Mouse (Mus musculus) thymus, adult 2 months (tissue): ENCODE results near the gene Sept9. TPM values are rescaled to one million over a fixed set of nuclear protein-coding genes. Genes with fewer than 3 reads are reported as not detected.

ENCODE experiments used
- DNase-seq: peaks from one replicate; pipeline ENCODE4 v3.0.0; 2021
- H3K27ac ChIP-seq: fragments of 200-500 bp; 2 replicates; pipeline ENCODE4 v1.5.1; 2012; ENCODE audit warnings: low read length, control low read depth; ENCODE audit not compliant: control insufficient read depth, insufficient read depth
- H3K27me3 ChIP-seq: fragments of 200-500 bp; 2 replicates; pipeline ENCODE4 v1.6.1; 2012; ENCODE audit warnings: mild to moderate bottlenecking, low read length, moderate library complexity, mixed read lengths; ENCODE audit not compliant: control insufficient read depth, insufficient read depth
- H3K36me3 ChIP-seq: fragments of 200-500 bp; 2 replicates; pipeline ENCODE4 v1.6.1; 2012; ENCODE audit warnings: mild to moderate bottlenecking, low read length, moderate library complexity; ENCODE audit not compliant: control insufficient read depth, insufficient read depth
- H3K4me1 ChIP-seq: fragments of 200-500 bp; replicated peaks from 2 replicates; pipeline ENCODE4 v1.6.1; 2012; ENCODE audit warnings: low read length; ENCODE audit not compliant: control insufficient read depth, insufficient read depth
- H3K4me3 ChIP-seq: fragments of 200-500 bp; 2 replicates; pipeline ENCODE4 v1.5.1; 2012; ENCODE audit warnings: mild to moderate bottlenecking, low read length, control low read depth, moderate library complexity; ENCODE audit not compliant: control insufficient read depth, insufficient read depth
- CTCF ChIP-seq: fragments of 200-500 bp; IDR thresholded peaks from 2 replicates; pipeline ENCODE4 v1.5.1; 2012; ENCODE audit warnings: mild to moderate bottlenecking, control low read depth, low read length, moderate library complexity, borderline replicate concordance; ENCODE audit not compliant: control insufficient read depth, poor library complexity, insufficient read depth; ENCODE audit errors: extremely low read depth
- POLR2A ChIP-seq: fragments of 200-500 bp; IDR thresholded peaks from 2 replicates; pipeline ENCODE4 v1.6.1; 2012; ENCODE audit warnings: mild to moderate bottlenecking, low read length, control low read depth, moderate library complexity; ENCODE audit not compliant: control insufficient read depth, poor library complexity, insufficient read depth; ENCODE audit errors: extremely low read depth
- WGBS: fragments of 180-500 bp; shearing (Covaris S2); methylation state at CpG from one replicate; pipeline ENCODE4 v1.1.7; 2018; 5-methylcytosine and 5-hydroxymethylcytosine counted together
- polyA plus RNA-seq: library from polyadenylated mRNA; depleted of rRNA; stranded (reverse); fragments of >200 nt; gene quantifications from 2 replicates; pipeline ENCODE4 v1.2.3, GENCODE M21; 2012

Gene Sept9
- polyA plus RNA-seq, 1 experiment, result 113 TPM

DNA sequence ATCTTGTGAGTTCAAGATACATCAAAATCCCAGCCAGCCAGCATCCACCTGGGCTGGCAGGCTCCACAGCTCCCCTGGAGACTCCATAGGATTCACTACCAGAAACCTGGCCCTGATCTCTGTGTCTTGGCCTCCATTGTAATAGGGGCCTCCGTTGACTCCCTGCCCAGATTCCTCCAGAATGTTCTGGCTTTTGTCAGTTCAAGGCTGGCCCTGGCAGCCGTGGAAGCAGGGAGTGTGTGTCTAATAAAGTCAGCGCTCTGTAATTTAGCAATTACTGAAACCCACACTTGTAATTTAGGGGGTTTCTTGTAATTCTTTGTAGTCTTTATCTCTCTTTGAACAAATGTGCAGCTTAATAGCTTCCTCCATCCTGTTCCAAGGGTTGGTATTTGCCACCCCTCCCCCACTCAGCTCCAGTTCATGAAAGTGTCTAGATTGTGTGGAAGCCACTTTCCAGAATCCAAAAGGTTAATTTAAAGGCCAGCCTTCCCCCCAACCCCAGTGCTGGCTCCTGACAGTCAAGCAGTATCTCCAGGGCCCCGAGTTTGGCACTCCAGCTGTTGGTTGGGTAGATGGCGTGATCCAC is 170.9 kb downstream of the Sept9 start:
- Histone ChIP-seq H3K4me1 (no peaks in the 10 kb centered on the region), H3K27me3 (no peaks in the 10 kb centered on the region), H3K27ac (no peak overlapping the region), H3K4me3 (no peak overlapping the region), H3K36me3 (no peaks in the 10 kb centered on the region)
- WGBS, result 85% methylated on average over 5 of the region's 5 CpGs
- TF ChIP-seq POLR2A, result no peak
- no peak for TF ChIP-seq CTCF
- DNase-seq, result no peak

DNA sequence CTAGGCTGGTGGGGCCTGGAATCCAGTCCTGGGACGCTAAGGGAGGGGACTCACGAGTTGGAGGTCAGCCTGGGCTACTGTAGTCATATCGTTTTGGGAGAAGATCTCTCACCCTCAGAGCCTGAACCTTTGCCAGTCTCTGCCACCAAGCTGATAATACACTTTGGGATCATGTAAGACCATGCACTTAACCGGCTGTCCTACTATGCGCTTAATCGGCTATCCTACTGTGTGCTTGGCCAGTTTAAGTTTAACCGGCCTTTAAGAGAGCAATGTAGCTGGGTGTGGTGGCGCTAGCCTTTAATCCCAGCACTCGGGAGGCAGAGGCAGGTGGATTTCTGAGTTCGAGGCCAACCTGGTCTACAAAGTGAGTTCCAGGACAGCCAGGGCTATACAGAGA is 173.1 kb downstream of the Sept9 start:
- Histone ChIP-seq H3K36me3 (no peaks in the 10 kb centered on the region), H3K4me1 (no peaks in the 10 kb centered on the region), H3K27me3 (no peaks in the 10 kb centered on the region), H3K4me3 (no peak overlapping the region), H3K27ac (no peak overlapping the region)
- TF ChIP-seq POLR2A, result no peak
- 97% methylated on average over 10 of the region's 10 CpGs for WGBS
- DNase-seq, result no peak

DNA sequence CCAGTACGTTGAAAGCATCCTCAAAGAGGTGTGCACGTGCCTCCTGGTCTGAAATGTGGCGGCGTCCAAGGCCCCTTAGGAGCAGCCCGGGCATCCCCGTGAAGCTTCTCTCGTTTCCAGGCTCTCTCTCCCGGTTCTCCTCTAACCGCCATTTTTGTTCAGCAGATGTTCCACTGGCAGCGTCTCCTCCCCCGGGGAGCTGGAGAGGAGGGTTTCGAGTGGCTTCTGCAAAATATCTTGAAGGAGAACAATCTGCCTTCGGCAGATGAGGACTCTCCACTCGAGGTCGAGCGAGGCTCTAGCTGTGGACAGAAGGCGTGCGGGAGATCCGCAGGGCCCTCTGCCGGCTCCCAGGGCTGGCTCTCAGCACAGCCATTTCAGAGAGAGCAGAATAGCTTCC is 173.7 kb downstream of the Sept9 start:
- H3K27ac ChIP-seq, result no peak overlapping the region
- TF ChIP-seq POLR2A (no peak), CTCF (no peak)
- no peaks in the 10 kb centered on the region for H3K4me1 ChIP-seq
- 91% methylated on average over 20 of the region's 20 CpGs for WGBS
- DNase-seq, result no peak
- H3K4me3 ChIP-seq, result no peak overlapping the region
- H3K36me3 ChIP-seq, result no peaks in the 10 kb centered on the region
- no peaks in the 10 kb centered on the region for H3K27me3 ChIP-seq

DNA sequence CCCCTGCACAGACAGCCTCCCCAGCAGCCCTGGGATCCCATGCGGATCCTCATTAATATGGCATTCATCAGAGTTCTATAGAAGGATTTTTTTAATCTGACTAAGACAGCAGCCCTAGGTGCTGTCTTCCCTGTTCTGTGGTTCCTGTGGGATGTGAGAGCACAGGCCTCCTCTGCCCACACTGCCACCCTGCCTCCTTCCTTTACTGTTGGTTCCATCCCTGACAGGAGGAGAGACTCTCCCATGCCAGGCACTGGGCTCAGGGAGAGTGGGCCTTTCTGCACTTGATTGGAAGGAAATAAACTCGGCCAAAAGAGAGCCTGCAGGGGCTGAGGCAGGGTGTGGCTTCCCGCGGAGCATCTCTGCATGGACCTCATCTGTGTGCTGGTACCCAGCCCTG is 174.4 kb downstream of the Sept9 start:
- no peaks in the 10 kb centered on the region for H3K27me3 ChIP-seq

DNA sequence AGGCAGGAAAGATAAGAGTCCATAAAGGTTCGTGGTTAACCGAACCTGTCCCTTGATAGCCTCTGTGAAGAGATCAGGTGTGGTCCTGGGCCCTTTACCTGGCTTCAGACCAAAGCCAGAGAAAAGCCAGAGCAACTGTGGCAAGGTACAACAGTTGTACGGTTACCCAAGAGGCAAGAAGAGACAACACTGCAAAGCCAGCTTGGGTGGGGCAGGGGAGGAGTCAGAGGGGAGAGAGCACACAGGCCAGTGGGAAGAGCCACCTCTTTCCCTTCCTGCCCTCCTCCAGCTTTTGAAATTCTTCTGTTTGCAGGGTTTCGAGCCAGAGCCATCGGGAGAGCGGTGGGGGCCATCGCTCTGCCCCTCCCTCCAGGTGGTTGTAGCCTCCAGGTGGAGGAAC is 174.8 kb downstream of the Sept9 start:
- TF ChIP-seq POLR2A (no peak), CTCF (no peak)
- DNase-seq, result no peak
- 82% methylated on average over 7 of the region's 7 CpGs for WGBS
- no peaks in the 10 kb centered on the region for H3K4me1 ChIP-seq
- H3K27ac ChIP-seq, result no peak overlapping the region
- no peaks in the 10 kb centered on the region for H3K27me3 ChIP-seq
- no peak overlapping the region for H3K4me3 ChIP-seq
- H3K36me3 ChIP-seq, result no peaks in the 10 kb centered on the region

More for the DNA sequence above, 174.4 kb downstream of the Sept9 start:
- Histone ChIP-seq H3K4me1 (no peaks in the 10 kb centered on the region), H3K4me3 (no peak overlapping the region), H3K27ac (no peak overlapping the region), H3K36me3 (no peaks in the 10 kb centered on the region)
- DNase-seq, result no peak
- TF ChIP-seq CTCF, result no peak
- TF ChIP-seq POLR2A, result no peak
- 58% methylated on average over 4 of the region's 4 CpGs for WGBS

DNA sequence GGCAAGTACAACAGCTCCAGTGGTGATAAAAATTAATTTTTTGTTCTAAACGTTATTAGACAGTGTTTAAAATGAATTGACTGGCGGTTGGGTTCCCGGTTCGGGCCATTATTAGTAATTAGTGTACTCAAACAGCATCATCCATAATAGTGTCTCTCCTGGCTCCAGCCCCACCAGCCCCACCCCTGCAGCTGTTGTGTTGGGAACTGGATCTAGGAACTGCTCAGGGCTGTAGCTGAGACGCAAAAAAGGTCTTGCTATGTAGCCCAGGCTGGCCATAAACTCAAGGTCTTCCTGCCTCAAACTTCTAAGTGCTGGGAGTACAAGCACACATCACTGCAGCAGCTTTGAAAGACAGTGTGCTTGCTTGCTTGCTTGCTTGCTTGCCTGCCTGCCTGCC is 180.3 kb downstream of the Sept9 start:
- H3K4me3 ChIP-seq, result no peak overlapping the region
- DNase-seq, result no peak
- H3K36me3 ChIP-seq, result no peaks in the 10 kb centered on the region
- H3K27me3 ChIP-seq, result no peaks in the 10 kb centered on the region
- 85% methylated on average over 5 of the region's 5 CpGs for WGBS
- TF ChIP-seq POLR2A, result no peak
- TF ChIP-seq CTCF, result no peak
- H3K27ac ChIP-seq, result no peak overlapping the region
- H3K4me1 ChIP-seq, result no peaks in the 10 kb centered on the region

DNA sequence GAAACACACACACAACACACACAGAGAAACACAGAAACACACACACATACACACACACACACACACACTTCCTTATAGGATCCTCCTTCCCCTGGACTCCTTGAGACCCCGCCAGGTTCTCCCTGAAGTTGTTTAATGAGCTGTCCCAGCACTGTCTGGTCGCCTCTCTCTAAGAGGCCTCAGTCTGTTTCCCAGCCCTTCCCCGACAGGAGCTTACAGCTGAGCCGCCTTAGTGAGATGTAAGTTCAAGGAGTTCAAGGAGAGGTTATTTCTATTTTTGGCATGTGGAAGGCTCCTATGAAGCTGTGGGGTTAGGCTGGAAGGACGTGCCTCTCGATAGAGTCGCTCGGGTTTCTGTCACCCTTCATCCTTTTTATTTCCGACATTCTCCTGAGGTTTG is 184.8 kb downstream of the Sept9 start:
- Histone ChIP-seq H3K36me3 (no peaks in the 10 kb centered on the region), H3K27me3 (no peaks in the 10 kb centered on the region), H3K27ac (no peak overlapping the region), H3K4me3 (no peak overlapping the region), H3K4me1 (no peaks in the 10 kb centered on the region)
- 22% methylated on average over 9 of the region's 9 CpGs for WGBS
- no peak for DNase-seq
- TF ChIP-seq CTCF, result no peak
